Mouse (Mus musculus) hindbrain, embryonic 16.5 days (tissue): Measurements from ENCODE around the gene 1700029J07Rik. TPM values are rescaled to one million over a fixed set of nuclear protein-coding genes. Genes with fewer than 3 reads are reported as not detected.

Source experiments
- ATAC-seq: fragments of 200-750 bp; cut with Nextera tagmentation; 2 replicates; pipeline ENCODE4 v1.8.0; 2017; ENCODE audit warnings: moderate TSS enrichment, moderate library complexity
- H3K27ac ChIP-seq: fragments of 300-500 bp; sonication (generic); 2 replicates; pipeline ENCODE4 v1.5.1; 2014; ENCODE audit warnings: low read depth, mild to moderate bottlenecking, control low read depth, low read length, moderate library complexity
- H3K27me3 ChIP-seq: fragments of 300-500 bp; sonication (generic); replicated peaks from 2 replicates; pipeline ENCODE4 v1.6.1; 2014; ENCODE audit warnings: low read length; ENCODE audit not compliant: control insufficient read depth, insufficient read depth
- H3K36me3 ChIP-seq: fragments of 300-500 bp; sonication (generic); 2 replicates; pipeline ENCODE4 v1.6.1; 2014; ENCODE audit warnings: mild to moderate bottlenecking, low read length, moderate library complexity, mixed read lengths; ENCODE audit not compliant: control insufficient read depth, insufficient read depth
- H3K4me1 ChIP-seq: fragments of 300-500 bp; sonication (generic); 2 replicates; pipeline ENCODE4 v1.6.1; 2014; ENCODE audit warnings: low read depth, low read length; ENCODE audit not compliant: control insufficient read depth, insufficient read depth
- H3K4me2 ChIP-seq: fragments of 300-500 bp; sonication (generic); 2 replicates; pipeline ENCODE4 v1.6.1; 2014; ENCODE audit warnings: mild to moderate bottlenecking, low read length, control low read depth, moderate library complexity
- H3K4me3 ChIP-seq: fragments of 300-500 bp; sonication (generic); 2 replicates; pipeline ENCODE4 v1.5.1; 2014; ENCODE audit warnings: mild to moderate bottlenecking, low read length, control low read depth, moderate library complexity
- H3K9ac ChIP-seq: fragments of 300-500 bp; sonication (generic); 2 replicates; pipeline ENCODE4 v1.6.1; 2014; ENCODE audit warnings: low read depth, mild to moderate bottlenecking, control low read depth, low read length, moderate library complexity
- H3K9me3 ChIP-seq: fragments of 300-500 bp; sonication (generic); 2 replicates; pipeline ENCODE4 v1.6.1; 2014; ENCODE audit warnings: mild to moderate bottlenecking, low read length, moderate library complexity; ENCODE audit not compliant: control insufficient read depth
- WGBS: fragments of 180-500 bp; shearing (Covaris S2); extraction: QIAGEN DNeasy Blood & Tissue Kit; methylation state at CpG from one replicate; pipeline ENCODE4 v1.1.7; 2014; 5-methylcytosine and 5-hydroxymethylcytosine counted together
- polyA plus RNA-seq: library from polyadenylated mRNA; unstranded; fragments of >200 nt; fragmentation: Nextera tagmentation; extraction: Ambion mirVana; gene quantifications from 2 replicates; pipeline ENCODE4 v1.2.1, GENCODE M21; 2015

The 1700029J07Rik gene
- polyA plus RNA-seq, 1 experiment from 2014 or later, result 6.3 TPM

DNA sequence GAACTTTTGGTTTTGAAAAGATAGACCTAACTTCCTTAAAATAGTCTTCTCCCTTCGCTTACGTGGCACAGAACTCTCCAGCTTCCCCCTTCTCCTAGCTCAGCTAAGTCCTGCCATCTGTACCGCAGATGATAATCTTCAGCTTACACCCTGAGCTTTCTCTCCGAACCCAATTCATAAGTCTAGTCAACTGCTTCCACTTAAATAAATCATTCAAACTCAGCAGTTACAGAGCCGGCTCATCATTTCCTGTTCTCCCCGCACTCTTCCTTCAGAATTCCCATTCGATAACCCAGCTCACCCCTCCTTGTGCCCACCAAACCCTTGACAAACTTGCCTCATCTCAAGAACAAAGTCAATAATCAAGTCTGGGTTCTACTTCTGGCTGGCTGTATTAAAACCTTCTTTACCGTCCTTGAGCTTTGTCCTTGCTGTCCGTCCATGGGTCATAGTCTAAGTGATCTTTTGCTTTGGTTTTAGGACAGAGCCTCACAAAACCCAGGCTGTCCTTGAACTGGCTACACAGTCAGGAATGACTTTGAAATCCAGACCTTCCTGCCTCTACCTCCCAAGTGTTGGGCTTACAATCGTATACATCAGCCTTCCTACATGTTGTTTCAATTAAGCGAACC lies 901 bp upstream of the 1700029J07Rik start:
- peak overlapping the region; percentile 86 for H3K4me2 ChIP-seq
- no peaks in the 10 kb centered on the region for H3K27me3 ChIP-seq
- H3K9ac ChIP-seq, result peak overlapping the region; percentile 72
- no peak for ATAC-seq
- H3K36me3 ChIP-seq, result peaks cover 9% of the 10 kb centered on the region
- no peak overlapping the region; the same call in 1 of the 2 replicates for H3K27ac ChIP-seq
- 68% methylated on average over 11 of the region's 11 CpGs for WGBS
- H3K4me3 ChIP-seq, result peak overlapping the region; percentile 71
- peaks cover 12% of the 10 kb centered on the region for H3K4me1 ChIP-seq
- H3K9me3 ChIP-seq, result peaks cover 5% of the 10 kb centered on the region

- no peak overlapping the region for H3K4me3 ChIP-seq
- peaks cover 3% of the 10 kb centered on the region; the same call in 1 of the 2 replicates for H3K36me3 ChIP-seq
- 70% methylated on average over 8 of the region's 8 CpGs for WGBS
- H3K27ac ChIP-seq, result no peak overlapping the region
- peak overlapping the region; percentile 86 for H3K4me2 ChIP-seq
- no peak for ATAC-seq
- no peaks in the 10 kb centered on the region for H3K27me3 ChIP-seq
- H3K9ac ChIP-seq, result no peak overlapping the region
- peaks cover 6% of the 10 kb centered on the region for H3K9me3 ChIP-seq
- H3K4me1 ChIP-seq, result peaks cover 12% of the 10 kb centered on the region
These were observed 1.0 kb downstream of the 1700029J07Rik start for GRCm38 (mm10) chr8:45973988-45974505.

- Histone ChIP-seq H3K4me3 (no peak overlapping the region), H3K27me3 (no peaks in the 10 kb centered on the region), H3K9ac (no peak overlapping the region), H3K27ac (no peak overlapping the region), H3K9me3 (peaks cover 6% of the 10 kb centered on the region), H3K4me2 (no peak overlapping the region), H3K4me1 (peaks cover 7% of the 10 kb centered on the region), H3K36me3 (no peaks in the 10 kb centered on the region; the same call in 1 of the 2 replicates)
- no peak for ATAC-seq
- WGBS, result 97% methylated on average over 12 of the region's 12 CpGs
These were observed 4.2 kb downstream of the 1700029J07Rik start for GRCm38 (mm10) chr8:45970894-45971293.

- Histone ChIP-seq H3K4me2 (no peak overlapping the region), H3K9ac (no peak overlapping the region), H3K27me3 (no peaks in the 10 kb centered on the region), H3K27ac (no peak overlapping the region), H3K36me3 (no peaks in the 10 kb centered on the region), H3K9me3 (no peaks in the 10 kb centered on the region), H3K4me3 (no peak overlapping the region), H3K4me1 (no peaks in the 10 kb centered on the region)
- WGBS, result 54% methylated on average over 2 of the region's 2 CpGs
- ATAC-seq, result no peak
These were observed 24.4 kb downstream of the 1700029J07Rik start for GRCm38 (mm10) chr8:45950622-45951021.

DNA sequence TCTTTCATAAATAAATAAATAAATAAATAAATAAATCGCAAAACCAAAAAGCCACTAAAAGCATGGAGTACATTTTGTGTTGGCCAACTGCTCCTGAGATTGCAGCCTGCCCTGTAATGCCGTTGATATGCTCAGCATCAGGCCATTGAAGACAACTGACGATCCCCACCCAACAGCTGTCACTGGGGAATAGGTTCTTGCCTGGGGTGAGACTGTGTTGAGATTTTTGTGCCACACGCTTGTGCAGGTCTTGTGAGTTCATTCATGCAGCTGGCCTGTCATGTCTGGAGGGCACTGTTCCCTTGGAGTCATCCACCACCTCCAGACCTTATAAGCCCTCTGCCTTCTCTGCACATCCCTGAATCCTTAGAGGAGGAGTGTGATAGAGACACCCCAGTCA lies 28.8 kb downstream of the 1700029J07Rik start:
- no peaks in the 10 kb centered on the region for H3K4me1 ChIP-seq
- H3K27me3 ChIP-seq, result no peaks in the 10 kb centered on the region
- no peak overlapping the region for H3K4me3 ChIP-seq
- H3K36me3 ChIP-seq, result no peaks in the 10 kb centered on the region
- no peak overlapping the region for H3K9ac ChIP-seq
- no peak for ATAC-seq
- H3K27ac ChIP-seq, result no peak overlapping the region
- WGBS, result 89% methylated on average over 4 of the region's 4 CpGs
- H3K4me2 ChIP-seq, result no peak overlapping the region
- no peaks in the 10 kb centered on the region for H3K9me3 ChIP-seq

GRCm38 (mm10) chr8:45936986-45937385 lies 38.1 kb downstream of the 1700029J07Rik start:
- Histone ChIP-seq H3K27ac (no peak overlapping the region), H3K4me1 (no peaks in the 10 kb centered on the region), H3K36me3 (no peaks in the 10 kb centered on the region), H3K27me3 (no peaks in the 10 kb centered on the region), H3K4me3 (no peak overlapping the region), H3K9me3 (no peaks in the 10 kb centered on the region), H3K4me2 (no peak overlapping the region), H3K9ac (no peak overlapping the region)
- ATAC-seq, result no peak
- WGBS, result 88% methylated on average over 9 of the region's 9 CpGs

- H3K9me3 ChIP-seq, result peaks cover 5% of the 10 kb centered on the region
- no peaks in the 10 kb centered on the region for H3K4me1 ChIP-seq
- H3K4me2 ChIP-seq, result peak within 1 kb of the TSS; percentile 53
- no peaks in the 10 kb centered on the region for H3K36me3 ChIP-seq
- peak; percentile 96 for ATAC-seq
- WGBS, result under 1% methylated on average over 23 of the region's 23 CpGs
- peak within 1 kb of the TSS; percentile 49 for H3K4me3 ChIP-seq
- no peaks in the 10 kb centered on the region for H3K27me3 ChIP-seq
- H3K9ac ChIP-seq, result peak within 1 kb of the TSS; percentile 39
- no peak within 1 kb of the TSS for H3K27ac ChIP-seq
These were observed 40.5 kb downstream of the 1700029J07Rik start, which contains the start of gene Ccdc110 for GRCm38 (mm10) chr8:45934582-45935014. Ccdc110 (plus strand) TSS chr8:45934619.

DNA sequence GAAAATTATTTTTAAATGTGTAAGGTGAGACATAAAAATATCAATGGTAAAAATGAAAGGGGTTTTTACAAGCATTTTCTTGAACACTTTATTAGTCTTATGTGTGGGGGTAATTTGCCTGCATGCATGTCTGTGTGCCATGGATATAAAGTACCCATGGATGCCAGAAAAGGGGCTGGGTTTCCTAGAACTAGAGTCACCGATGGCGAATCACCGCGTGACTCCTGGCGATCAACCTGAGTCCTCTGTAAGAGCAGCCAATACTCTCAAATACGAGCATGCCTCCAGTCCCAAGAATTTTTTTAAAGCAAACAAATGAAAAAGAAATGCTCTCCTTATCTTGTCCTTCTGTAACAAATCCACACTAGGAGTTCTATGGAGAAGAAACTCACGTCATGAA lies 52.9 kb downstream of the 1700029J07Rik start:
- H3K9ac ChIP-seq, result no peak overlapping the region

GRCm38 (mm10) chr8:45920392-45920791 lies 54.7 kb downstream of the 1700029J07Rik start:
- Histone ChIP-seq H3K4me3 (no peak overlapping the region), H3K4me2 (no peak overlapping the region), H3K27ac (no peak overlapping the region), H3K9me3 (no peaks in the 10 kb centered on the region), H3K27me3 (no peaks in the 10 kb centered on the region), H3K9ac (no peak overlapping the region), H3K36me3 (no peaks in the 10 kb centered on the region), H3K4me1 (no peaks in the 10 kb centered on the region)
- WGBS, result 94% methylated on average over 7 of the region's 7 CpGs
- ATAC-seq, result no peak

More for the DNA sequence above, 52.9 kb downstream of the 1700029J07Rik start:
- H3K4me1 ChIP-seq, result no peaks in the 10 kb centered on the region
- H3K27ac ChIP-seq, result no peak overlapping the region
- H3K36me3 ChIP-seq, result no peaks in the 10 kb centered on the region
- H3K27me3 ChIP-seq, result no peaks in the 10 kb centered on the region
- no peak for ATAC-seq
- H3K4me3 ChIP-seq, result no peak overlapping the region
- H3K9me3 ChIP-seq, result no peaks in the 10 kb centered on the region
- 97% methylated on average over 7 of the region's 7 CpGs for WGBS
- no peak overlapping the region for H3K4me2 ChIP-seq
